Mouse (Mus musculus): Measurements from ENCODE around the gene 2010003K11Rik.

- TF ChIP-seq CTCF (IDR thresholded peaks at IDR 0.05; ENCODE audit: control insufficient read depth, insufficient read depth, insufficient read length): no peak
- no peak for TF ChIP-seq MYOD1 (IDR thresholded peaks at IDR 0.05; ENCODE audit: control insufficient read depth, insufficient read length, low read depth)
- TF ChIP-seq MYOG (IDR thresholded peaks at IDR 0.05; ENCODE audit: control insufficient read depth, extremely low read depth, insufficient read length): no peak
Measured at GRCm38 (mm10) chr19:4534646-4535045, 36.3 kb upstream of the 2010003K11Rik start.
